Mouse (Mus musculus): ENCODE measurements around the gene Als2cr12. TPM values are rescaled to one million over a fixed set of nuclear protein-coding genes. Genes with fewer than 3 reads are reported as not detected.

Gene Als2cr12
- polyA plus RNA-seq (2017; shearing (Covaris generic)): 0.16 TPM

DNA sequence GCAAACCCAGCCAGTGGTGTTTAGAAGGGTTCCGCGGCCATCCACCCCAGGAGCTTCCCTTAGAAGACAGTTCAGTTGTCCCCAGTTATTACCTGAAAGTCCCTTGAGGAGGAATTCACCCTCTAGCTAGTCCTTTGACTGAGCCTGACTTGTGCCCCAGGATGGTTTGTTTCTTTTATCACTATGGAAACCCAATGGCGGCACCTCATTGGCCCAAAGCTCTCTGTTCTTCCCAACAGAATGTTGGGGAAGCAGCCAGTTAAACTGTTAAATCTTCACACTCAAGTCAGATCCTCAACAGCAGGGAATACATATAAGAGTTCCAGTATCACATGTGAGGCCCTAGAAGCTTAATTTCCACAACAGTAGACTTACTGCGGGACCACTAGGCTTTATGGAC, at the start of gene Als2cr12:
Gene Als2cr12, minus strand, starts transcription at position 180 of the 400 bp plus-strand sequence.

GRCm38 (mm10) chr1:58711365-58712016, 15.7 kb upstream of the Als2cr12 start, which contains the start of gene Cflar:
Cflar (plus strand) TSS chr1:58711508.

Other genes with a start within 250 kb of the Als2cr12 start
- gene Orc2, start 190.9 kb downstream of the Als2cr12 start, polyA plus RNA-seq (2017; shearing (Covaris generic)): 26.8 TPM
- 13.2 TPM for gene Fam126b, start 109.7 kb downstream of the Als2cr12 start, polyA plus RNA-seq (2017; shearing (Covaris generic))
- 130 TPM for gene Ndufb3, start 109.6 kb downstream of the Als2cr12 start, polyA plus RNA-seq (2017; shearing (Covaris generic))
- 121 TPM for gene Cflar, start 15.5 kb upstream of the Als2cr12 start, polyA plus RNA-seq (2017; shearing (Covaris generic))
- 281 TPM for gene Casp8, start 99.4 kb upstream of the Als2cr12 start, polyA plus RNA-seq (2017; shearing (Covaris generic))